Mouse (Mus musculus): ENCODE measurements around the gene Nectin1. TPM values are rescaled to one million over a fixed set of nuclear protein-coding genes. Genes with fewer than 3 reads are reported as not detected.

Gene Nectin1
- polyA plus RNA-seq, 1 experiment from 2014 or later, result 15.9 TPM

DNA sequence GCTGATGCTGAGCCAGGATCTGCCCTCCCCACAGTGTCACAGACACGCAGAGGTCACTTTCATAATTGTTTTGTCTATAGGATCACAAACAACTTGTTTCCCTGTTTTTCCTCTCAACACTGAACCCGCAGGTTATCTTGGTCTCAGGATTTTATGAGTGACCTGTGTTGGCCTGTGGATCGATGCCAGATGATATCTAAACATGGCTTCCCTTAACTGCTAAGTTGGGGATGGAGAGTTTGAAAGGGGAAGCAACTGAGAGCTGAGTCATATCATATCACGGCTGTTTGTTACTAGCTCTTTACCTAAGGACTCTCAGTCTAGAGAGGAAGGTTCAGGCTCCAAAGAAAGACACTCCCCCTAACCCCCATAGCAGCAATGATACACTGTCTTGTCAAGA lies 11.7 kb downstream of the Nectin1 start:
- Histone ChIP-seq H3K27me3 (replicated peaks) (no peaks in the 10 kb centered on the region), H3K9ac (no peak overlapping the region), H3K27ac (no peak overlapping the region), H3K4me2 (no peak overlapping the region), H3K4me1 (peaks cover 77% of the 10 kb centered on the region), H3K4me3 (no peak overlapping the region), H3K36me3 (replicated peaks) (no peaks in the 10 kb centered on the region), H3K9me3 (no peaks in the 10 kb centered on the region)
- no peak for ATAC-seq (replicated peaks)
- WGBS, result 88% methylated on average over 4 of the region's 4 CpGs

DNA sequence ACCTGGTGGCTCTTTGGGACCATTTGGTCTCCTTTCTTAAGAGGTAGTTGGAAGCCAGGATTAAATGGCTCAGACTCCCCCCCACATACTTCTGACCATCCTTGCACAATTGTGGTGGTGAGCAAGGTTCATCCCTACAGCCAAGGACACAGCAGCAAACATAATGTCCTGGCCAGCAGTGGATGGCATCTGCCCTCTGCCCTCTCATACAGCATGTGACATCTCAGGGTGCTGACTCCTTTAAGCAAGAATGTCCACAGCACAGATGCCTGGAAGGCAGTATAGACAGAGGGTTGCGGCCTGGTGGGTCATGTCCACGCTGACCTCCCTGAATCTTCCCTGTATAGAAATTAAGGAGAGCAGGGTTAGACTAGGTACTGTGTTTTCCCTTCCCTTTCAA lies 12.1 kb downstream of the Nectin1 start:
- Histone ChIP-seq H3K36me3 (replicated peaks) (no peaks in the 10 kb centered on the region), H3K27ac (no peak overlapping the region), H3K4me2 (no peak overlapping the region), H3K27me3 (replicated peaks) (no peaks in the 10 kb centered on the region), H3K4me3 (no peak overlapping the region), H3K9me3 (no peaks in the 10 kb centered on the region), H3K9ac (no peak overlapping the region), H3K4me1 (peaks cover 77% of the 10 kb centered on the region)
- 88% methylated on average over 2 of the region's 2 CpGs for WGBS
- no peak for ATAC-seq (replicated peaks)

DNA sequence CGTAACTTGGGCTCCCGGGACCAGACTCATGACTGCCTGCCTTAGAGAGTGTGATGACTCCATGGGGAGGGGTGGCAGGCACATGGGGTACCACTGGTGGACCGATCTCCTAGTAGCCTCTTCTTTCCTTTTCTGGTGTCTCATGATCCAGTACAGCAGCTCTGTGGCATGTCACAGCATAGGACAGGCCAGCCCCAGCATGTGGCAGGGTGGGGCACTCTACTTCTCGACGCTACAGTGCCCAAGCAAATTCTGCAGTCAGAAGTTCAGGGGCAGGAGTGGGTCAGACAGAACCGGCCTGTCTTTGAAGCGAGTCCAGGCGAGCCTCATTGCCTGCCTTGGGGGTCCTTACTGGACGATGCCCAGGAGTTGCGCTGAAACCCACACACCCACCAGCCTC lies 13.4 kb downstream of the Nectin1 start:
- Histone ChIP-seq H3K27ac (no peak overlapping the region), H3K4me3 (no peak overlapping the region), H3K9ac (no peak overlapping the region), H3K36me3 (replicated peaks) (no peaks in the 10 kb centered on the region), H3K27me3 (replicated peaks) (no peaks in the 10 kb centered on the region), H3K4me1 (peaks cover 80% of the 10 kb centered on the region), H3K4me2 (no peak overlapping the region), H3K9me3 (no peaks in the 10 kb centered on the region)
- no peak for ATAC-seq (replicated peaks)
- 71% methylated on average over 10 of the region's 10 CpGs for whole genome bisulfite sequencing

DNA sequence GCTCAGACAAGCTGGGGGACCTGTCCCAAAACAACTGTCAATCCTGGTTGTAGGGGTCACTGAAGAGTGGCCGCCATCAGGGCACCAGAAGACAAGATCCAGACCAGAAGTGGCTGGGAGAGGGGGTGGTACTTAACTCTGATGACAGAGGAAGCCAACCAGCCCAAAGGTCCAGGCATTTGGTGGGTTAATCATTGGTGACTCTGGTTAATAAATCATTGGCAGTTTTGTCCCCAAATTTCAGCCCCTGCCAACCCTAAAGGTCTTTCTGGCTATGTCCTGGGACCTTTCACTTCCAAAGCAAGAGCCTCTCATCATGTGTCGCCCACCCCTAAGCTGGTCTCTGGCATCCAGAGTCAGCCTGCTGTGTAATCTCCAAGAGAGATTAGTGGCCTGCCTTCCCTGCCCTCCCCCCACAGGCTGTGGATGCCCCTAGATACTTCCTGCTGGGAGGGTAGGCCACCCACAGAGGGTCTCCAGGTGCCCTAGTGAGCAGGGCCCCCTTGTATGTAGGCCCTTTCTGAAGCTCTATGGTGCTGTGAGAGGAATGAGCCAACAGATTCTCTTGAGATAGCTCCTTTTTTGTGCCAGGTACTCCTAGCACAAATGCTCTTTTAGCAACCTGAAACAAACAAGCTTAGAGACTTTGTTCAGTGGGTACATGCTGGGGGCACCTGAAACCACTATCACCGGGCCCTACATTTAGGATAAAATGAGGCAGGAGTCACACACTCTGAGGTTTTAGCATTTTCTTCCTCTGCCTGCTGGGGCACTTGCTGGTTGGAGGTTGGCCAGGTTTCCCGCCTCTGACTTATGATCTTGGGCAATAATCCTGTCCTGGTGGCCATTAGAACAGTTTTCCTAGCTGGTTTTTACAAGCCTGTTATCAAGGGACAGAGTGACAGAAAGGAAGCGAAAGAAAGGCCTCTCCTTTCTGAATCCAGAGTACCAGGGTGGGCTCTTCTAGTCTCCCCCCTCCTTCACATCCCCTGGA lies 14.5 kb downstream of the Nectin1 start:
- no peak for ATAC-seq (replicated peaks)
- Histone ChIP-seq H3K4me2 (no peak overlapping the region), H3K27ac (no peak overlapping the region), H3K27me3 (replicated peaks) (no peaks in the 10 kb centered on the region), H3K36me3 (replicated peaks) (no peaks in the 10 kb centered on the region), H3K4me3 (no peak overlapping the region), H3K4me1 (peaks cover 78% of the 10 kb centered on the region), H3K9me3 (no peaks in the 10 kb centered on the region), H3K9ac (no peak overlapping the region)
- WGBS, result 59% methylated on average over 5 of the region's 5 CpGs

DNA sequence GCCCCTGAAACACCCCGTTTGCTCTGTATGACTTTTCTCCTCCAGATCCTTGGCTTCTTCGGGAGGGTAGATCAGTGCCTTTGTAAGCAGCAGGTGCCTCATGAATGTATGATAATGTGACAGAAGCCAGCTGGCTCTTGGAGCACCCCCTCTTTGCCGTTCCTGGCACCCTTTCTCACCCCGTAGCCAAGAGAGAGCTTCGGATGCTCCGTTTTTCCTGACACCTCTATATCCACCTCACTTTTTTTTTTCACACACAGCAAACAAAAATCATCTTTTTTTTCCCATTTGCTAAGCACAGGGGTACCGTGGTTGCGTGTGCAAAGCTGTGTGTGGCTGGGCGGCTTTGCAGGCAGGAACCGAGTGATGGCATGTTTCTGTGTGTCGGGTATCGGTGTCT lies 16.3 kb downstream of the Nectin1 start:
- Histone ChIP-seq H3K4me2 (no peak overlapping the region), H3K4me3 (no peak overlapping the region), H3K4me1 (peaks cover 61% of the 10 kb centered on the region), H3K9ac (no peak overlapping the region), H3K27ac (peak overlapping the region; percentile 40), H3K27me3 (replicated peaks) (no peaks in the 10 kb centered on the region), H3K36me3 (replicated peaks) (no peaks in the 10 kb centered on the region), H3K9me3 (no peaks in the 10 kb centered on the region)
- 62% methylated on average over 12 of the region's 12 CpGs for WGBS
- ATAC-seq (replicated peaks), result no peak

DNA sequence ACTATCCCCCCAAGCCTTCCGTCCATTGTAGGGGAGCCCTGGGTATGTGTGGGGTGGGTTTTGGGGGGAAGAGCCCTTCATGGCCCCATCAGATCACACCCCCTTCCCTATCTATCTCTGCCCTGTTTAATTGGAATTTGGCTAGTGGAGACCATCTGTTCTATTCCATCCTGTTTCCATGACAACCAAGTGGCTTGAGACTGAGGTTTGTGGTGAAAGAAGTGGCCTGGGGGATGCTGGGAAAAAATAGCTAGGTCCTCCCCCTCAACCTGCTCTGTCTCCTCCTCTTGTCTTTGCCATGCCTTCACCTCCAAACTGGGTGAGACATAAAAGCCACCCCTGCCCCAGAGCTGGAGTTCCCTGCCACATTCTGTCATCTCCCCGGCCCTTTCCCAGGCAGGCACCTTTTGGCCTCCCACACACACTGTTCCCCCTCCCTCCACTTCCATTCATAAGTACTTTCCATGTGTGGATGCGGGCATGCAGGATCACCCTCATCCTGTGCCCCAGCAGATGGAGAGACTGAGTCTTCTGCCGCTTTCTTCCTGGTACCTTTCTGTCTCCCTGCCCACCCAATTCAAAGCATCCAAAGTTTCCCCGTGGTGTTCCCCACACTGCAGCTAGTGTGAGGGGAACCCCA lies 17.5 kb downstream of the Nectin1 start:
- peak overlapping the region; percentile 10 for H3K4me2 ChIP-seq
- peaks cover 69% of the 10 kb centered on the region for H3K4me1 ChIP-seq
- ATAC-seq (replicated peaks), result peak; percentile 76
- no peaks in the 10 kb centered on the region for H3K9me3 ChIP-seq
- H3K9ac ChIP-seq, result no peak overlapping the region
- no peaks in the 10 kb centered on the region for H3K27me3 ChIP-seq (replicated peaks)
- 34% methylated on average over 5 of the region's 5 CpGs for WGBS
- no peak overlapping the region for H3K4me3 ChIP-seq
- H3K36me3 ChIP-seq (replicated peaks), result no peaks in the 10 kb centered on the region
- peak overlapping the region; percentile 65 for H3K27ac ChIP-seq

DNA sequence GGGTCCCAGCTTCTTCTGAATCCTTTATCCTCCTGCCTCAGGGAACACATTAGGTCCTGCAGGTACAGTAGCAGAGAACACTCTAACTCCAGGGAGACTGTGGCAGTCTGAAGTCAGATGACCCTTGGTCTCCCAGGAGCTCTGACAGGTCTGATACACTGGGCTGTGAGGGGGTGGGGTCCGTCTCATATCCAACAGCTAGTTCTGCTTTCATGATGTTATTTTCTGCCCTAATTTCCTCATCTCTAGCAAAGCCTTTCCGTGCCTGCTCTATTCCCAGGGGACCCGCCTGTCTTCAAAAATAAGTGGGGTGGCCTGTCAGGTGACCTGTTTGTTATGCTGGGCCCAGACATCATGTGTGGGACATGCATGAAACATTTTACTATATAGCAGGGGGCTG lies 18.2 kb downstream of the Nectin1 start:
- no peak overlapping the region for H3K4me3 ChIP-seq
- no peak overlapping the region for H3K9ac ChIP-seq
- no peaks in the 10 kb centered on the region for H3K9me3 ChIP-seq
- peak overlapping the region; percentile 65 for H3K27ac ChIP-seq
- WGBS, result 60% methylated on average over 3 of the region's 3 CpGs
- no peak overlapping the region for H3K4me2 ChIP-seq
- peaks cover 68% of the 10 kb centered on the region for H3K4me1 ChIP-seq
- no peaks in the 10 kb centered on the region for H3K27me3 ChIP-seq (replicated peaks)
- ATAC-seq (replicated peaks), result 0 out of 2 replicates have a peak, but pooled peaks have one; percentile 48
- no peaks in the 10 kb centered on the region for H3K36me3 ChIP-seq (replicated peaks)

DNA sequence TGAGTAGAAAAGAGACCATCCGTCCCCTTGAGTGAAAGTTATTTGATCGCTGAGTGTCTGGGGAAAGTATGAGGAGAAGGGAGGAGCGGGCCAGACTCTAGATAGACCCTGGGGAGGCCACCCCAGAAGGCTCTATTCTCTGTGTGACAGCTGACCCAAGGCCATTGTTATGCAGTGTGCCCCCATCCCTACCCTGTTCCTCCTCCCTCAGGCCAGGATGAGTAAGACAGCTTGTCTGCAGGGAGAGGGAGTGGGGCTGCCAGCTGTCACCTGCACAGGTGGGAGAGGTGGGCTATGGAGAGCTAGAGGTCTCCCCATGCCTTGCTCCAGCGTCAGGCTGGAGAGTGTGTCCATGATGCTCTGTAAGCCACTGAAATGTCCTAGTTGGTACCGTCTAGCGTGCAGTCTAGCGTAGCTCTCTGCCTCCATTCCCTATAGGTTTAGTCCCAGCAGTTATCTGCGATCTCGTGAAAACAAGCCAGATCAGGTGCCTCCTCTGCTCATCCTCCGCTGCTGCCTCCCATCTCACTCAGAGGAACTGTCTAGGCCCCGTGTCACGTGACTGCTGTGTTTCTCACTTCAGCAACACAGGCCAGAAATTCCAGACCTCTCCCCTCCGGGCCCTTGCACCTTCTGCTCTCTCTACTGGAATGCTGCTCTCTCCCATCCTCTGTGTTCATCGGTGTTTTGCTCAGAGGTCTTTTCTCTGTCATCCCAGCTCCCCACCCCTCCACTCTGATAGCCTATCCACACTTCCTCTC lies 21.8 kb downstream of the Nectin1 start:
- Histone ChIP-seq H3K27ac (no peak overlapping the region), H3K4me3 (no peak overlapping the region), H3K9ac (no peak overlapping the region), H3K9me3 (no peaks in the 10 kb centered on the region), H3K4me1 (peaks cover 55% of the 10 kb centered on the region), H3K4me2 (no peak overlapping the region), H3K27me3 (replicated peaks) (no peaks in the 10 kb centered on the region), H3K36me3 (replicated peaks) (no peaks in the 10 kb centered on the region)
- no peak for ATAC-seq (replicated peaks)
- 56% methylated on average over 14 of the region's 14 CpGs for WGBS

DNA sequence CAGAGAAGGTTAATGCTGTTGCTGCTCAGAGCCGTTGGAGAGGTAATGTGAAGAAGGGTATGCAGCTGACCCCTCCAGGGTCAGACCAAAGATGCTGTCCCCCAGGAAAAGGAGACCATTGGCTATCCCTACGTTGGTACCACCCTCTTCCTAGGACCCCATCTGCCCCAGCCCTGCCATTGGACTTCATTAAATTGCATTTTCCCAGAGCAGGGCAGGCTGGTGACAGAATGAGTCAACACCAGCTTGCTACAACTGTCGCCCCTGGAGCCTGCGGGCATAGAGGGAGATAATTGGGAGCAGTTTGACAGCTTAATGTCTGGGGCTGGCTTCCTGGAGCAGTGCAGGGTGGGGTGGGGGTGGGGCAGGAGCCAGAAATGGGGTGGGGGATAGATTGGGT lies 25.0 kb downstream of the Nectin1 start:
- Histone ChIP-seq H3K4me3 (no peak overlapping the region), H3K36me3 (replicated peaks) (no peaks in the 10 kb centered on the region), H3K9ac (no peak overlapping the region), H3K27ac (peak overlapping the region; percentile 16; the same call in 1 of the 2 replicates), H3K9me3 (no peaks in the 10 kb centered on the region), H3K4me2 (no peak overlapping the region), H3K4me1 (peaks cover 39% of the 10 kb centered on the region), H3K27me3 (replicated peaks) (no peaks in the 10 kb centered on the region)
- ATAC-seq (replicated peaks), result peak; percentile 65; the same call in 1 of the 2 replicates
- WGBS, result 13% methylated on average over 4 of the region's 4 CpGs

DNA sequence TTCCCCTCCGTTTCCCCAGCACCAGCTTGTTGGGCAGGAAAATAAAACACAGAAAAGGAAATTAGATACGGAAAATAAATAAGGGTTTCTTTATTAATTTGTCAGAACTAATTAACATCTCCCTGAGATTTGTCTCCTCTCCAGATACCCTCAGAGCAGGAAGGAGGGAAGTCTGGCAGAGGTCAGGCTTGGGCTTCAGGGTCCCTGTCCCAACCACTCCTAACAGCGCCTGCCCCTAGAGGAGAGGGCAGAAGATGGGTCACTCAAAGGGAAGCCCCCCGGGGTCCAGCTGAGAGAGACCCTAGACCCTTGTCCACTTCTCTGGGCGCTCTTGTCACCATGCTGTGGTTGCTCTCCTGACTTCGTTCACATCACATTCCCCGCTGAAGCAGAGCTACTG lies 25.4 kb downstream of the Nectin1 start:
- no peak overlapping the region for H3K4me2 ChIP-seq
- H3K36me3 ChIP-seq (replicated peaks), result no peaks in the 10 kb centered on the region
- ATAC-seq (replicated peaks), result no peak
- no peaks in the 10 kb centered on the region for H3K27me3 ChIP-seq (replicated peaks)
- no peak overlapping the region for H3K4me3 ChIP-seq
- peaks cover 39% of the 10 kb centered on the region for H3K4me1 ChIP-seq
- WGBS, result 74% methylated on average over 7 of the region's 7 CpGs
- H3K27ac ChIP-seq, result peak overlapping the region; percentile 16; the same call in 1 of the 2 replicates
- no peak overlapping the region for H3K9ac ChIP-seq
- H3K9me3 ChIP-seq, result no peaks in the 10 kb centered on the region

DNA sequence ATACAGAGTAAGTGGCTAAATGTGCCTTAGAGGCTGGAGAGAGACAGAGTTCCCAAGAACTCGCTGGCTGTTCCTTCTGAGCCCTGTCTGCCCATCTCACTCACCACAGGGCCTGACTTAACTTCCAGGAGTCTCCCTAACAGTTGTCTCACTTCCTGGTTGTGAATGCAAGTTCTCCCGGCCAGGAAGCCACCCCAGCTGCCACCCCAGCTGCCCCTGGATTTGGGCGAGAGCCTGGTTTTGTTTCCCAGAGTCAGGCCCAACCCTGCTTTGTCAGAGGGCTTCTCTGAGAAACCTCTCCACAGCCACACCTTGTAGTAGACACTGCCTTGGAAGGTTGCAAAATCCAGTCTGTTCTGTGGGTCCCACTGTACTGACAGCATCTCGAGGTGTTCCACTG lies 26.2 kb downstream of the Nectin1 start:
- H3K9me3 ChIP-seq, result no peaks in the 10 kb centered on the region
- 89% methylated on average over 4 of the region's 4 CpGs for WGBS
- H3K4me1 ChIP-seq, result peaks cover 39% of the 10 kb centered on the region
- no peak for ATAC-seq (replicated peaks)
- H3K27me3 ChIP-seq (replicated peaks), result no peaks in the 10 kb centered on the region
- no peak overlapping the region for H3K27ac ChIP-seq
- no peaks in the 10 kb centered on the region for H3K36me3 ChIP-seq (replicated peaks)
- no peak overlapping the region for H3K4me3 ChIP-seq
- no peak overlapping the region for H3K9ac ChIP-seq
- no peak overlapping the region for H3K4me2 ChIP-seq

DNA sequence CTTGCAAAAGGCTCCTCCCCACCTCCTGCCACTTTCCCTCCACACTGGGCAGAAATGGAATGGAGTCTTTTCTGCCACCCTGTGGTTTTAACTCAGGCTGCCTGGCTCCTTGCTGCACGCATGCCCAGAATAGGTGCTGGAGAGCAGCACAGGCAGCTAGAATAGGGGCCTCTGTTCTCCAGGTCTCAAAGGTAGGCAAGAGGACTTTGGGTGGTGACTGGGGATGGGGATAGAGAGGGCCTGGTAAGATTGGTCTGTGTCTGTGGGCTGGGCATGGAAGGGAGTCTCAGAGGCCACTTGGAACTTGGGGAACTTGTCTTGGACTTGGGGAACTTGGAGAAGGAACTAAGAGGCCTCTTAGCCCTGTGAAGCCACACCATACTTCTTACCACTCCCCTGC lies 27.3 kb downstream of the Nectin1 start:
- H3K4me1 ChIP-seq, result peaks cover 29% of the 10 kb centered on the region
- H3K9me3 ChIP-seq, result no peaks in the 10 kb centered on the region
- H3K27me3 ChIP-seq (replicated peaks), result no peaks in the 10 kb centered on the region
- H3K4me3 ChIP-seq, result no peak overlapping the region
- ATAC-seq (replicated peaks), result no peak
- no peak overlapping the region for H3K4me2 ChIP-seq
- H3K36me3 ChIP-seq (replicated peaks), result no peaks in the 10 kb centered on the region
- no peak overlapping the region for H3K9ac ChIP-seq
- no peak overlapping the region for H3K27ac ChIP-seq
- WGBS, result 85% methylated on average over 1 of the region's 1 CpGs

Data from midbrain, embryonic 15.5 days (tissue).